Mouse (Mus musculus): ENCODE measurements around the gene Gpd1.

DNA sequence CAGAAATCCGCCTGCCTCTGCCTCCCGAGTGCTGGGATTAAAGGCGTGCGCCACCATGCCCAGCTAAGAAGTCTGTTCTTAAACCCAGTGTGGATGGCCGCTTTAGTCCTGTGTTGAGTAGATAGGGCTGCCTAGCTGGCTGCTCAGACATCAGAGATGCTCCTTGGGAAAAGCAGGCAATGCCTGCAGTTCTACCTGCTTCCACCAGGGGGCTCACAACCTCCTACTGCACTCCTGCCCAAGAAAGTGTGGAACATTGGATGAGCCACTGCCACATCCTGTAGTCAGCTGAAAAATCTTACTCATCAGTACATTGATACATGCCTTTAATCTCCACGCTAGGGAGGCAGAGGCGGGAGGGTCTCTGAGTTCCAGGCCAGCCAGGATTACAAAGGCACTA lies 2.5 kb upstream of the Gpd1 start:
- peak; percentile 97 for TF ChIP-seq CTCF (IDR thresholded peaks at IDR 0.05; ENCODE audit: low read depth)
- TF ChIP-seq EP300 (IDR thresholded peaks at IDR 0.05; ENCODE audit: low read depth), result no peak
